Mouse (Mus musculus): ENCODE data around the gene Nell2.

- no peak for TF ChIP-seq POLR2A (IDR thresholded peaks at IDR 0.05; ENCODE audit: low read depth, low read length)
- no peak for TF ChIP-seq CTCF (IDR thresholded peaks at IDR 0.05; ENCODE audit: extremely low read depth, insufficient read length, insufficient replicate concordance, low read depth, low read length)
These were observed 8.4 kb upstream of the Nell2 start for GRCm38 (mm10) chr15:95536724-95537123.

Measured in small intestine, adult 2 months (tissue).